Mouse (Mus musculus): ENCODE results near the gene Fbxo2.

Gene Fbxo2

DNA sequence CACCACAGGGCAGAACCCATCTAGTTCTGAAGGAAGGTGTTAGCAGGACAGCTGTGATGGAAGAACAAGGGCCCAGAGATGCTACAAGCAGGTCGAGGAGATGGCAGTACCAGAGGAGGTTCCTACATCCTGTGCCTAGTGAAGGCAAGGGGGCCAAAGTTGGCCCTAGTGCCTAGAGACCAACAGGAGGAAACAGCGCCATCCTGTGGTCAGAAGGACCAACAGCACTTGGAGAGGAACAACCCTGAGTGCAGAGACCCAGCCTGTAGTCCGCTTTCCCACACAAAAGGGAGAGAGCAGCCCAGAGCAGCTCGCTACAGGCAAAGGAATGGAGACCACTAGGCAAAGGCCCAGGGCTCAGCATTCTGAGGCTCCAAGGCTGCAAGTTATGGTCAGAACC, 25.4 kb downstream of the Fbxo2 start:
- TF ChIP-seq GATA4 (IDR thresholded peaks at IDR 0.05; ENCODE audit: insufficient replicate concordance, low read length) = no peak

DNA sequence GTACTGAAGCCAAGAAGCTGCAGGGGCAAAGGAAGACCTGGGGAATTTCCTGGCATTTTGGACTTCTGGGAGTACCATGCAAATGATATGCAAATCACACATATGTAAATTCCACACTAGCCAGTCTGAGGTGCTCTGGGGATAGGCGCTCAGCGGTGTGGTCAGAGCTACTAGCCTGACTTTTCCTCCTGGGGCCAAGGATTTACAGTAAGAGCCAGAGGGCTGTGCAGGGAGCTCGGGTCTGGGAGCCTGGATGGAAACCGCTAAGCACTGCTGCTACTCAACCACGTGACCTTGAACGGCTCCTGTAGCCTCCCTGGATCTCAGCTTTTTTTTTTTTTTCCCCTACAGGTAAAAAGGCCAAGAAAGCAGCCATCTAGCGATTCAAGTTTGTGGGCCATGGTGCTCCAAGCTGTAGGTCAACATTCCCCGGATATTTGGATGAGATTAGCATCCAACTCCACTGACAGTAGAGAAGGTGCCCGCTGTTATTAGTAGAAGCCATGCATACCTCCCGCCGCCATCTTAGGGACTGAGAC, 32.4 kb downstream of the Fbxo2 start:
- no peak for TF ChIP-seq GATA4 (IDR thresholded peaks at IDR 0.05; ENCODE audit: insufficient replicate concordance, low read length)

GRCm38 (mm10) chr4:148194400-148194799, 34.0 kb downstream of the Fbxo2 start:
- TF ChIP-seq GATA4 (IDR thresholded peaks at IDR 0.05; ENCODE audit: insufficient replicate concordance, low read length) = no peak

DNA sequence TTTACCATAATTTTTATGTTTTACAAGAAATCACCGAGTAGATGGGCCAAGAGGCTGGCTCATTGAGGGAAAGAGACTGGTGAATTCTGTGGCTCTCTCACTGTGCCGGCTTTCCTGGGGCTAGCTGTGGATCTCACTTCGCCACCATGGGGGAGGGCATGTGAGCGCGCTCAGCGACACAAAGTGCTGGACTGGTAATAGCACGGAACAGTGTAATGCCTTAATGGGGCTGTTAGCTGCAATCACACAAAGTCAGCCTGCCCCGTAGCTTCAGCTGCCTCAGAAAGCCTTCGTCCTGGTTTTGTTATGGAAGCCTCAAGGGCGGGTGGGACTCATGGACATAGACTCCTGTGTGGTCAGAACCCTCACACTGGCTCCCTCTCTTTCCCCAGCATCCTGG, 38.3 kb downstream of the Fbxo2 start:
- TF ChIP-seq GATA4 (IDR thresholded peaks at IDR 0.05; ENCODE audit: insufficient replicate concordance, low read length) = no peak

- no peak for TF ChIP-seq GATA4 (IDR thresholded peaks at IDR 0.05; ENCODE audit: insufficient replicate concordance, low read length)
These were observed 43.1 kb downstream of the Fbxo2 start for GRCm38 (mm10) chr4:148203557-148203956.

- no peak for TF ChIP-seq GATA4 (IDR thresholded peaks at IDR 0.05; ENCODE audit: insufficient replicate concordance, low read length)
These were observed 43.8 kb downstream of the Fbxo2 start for GRCm38 (mm10) chr4:148204061-148204872.

- no peak for TF ChIP-seq GATA4 (IDR thresholded peaks at IDR 0.05; ENCODE audit: insufficient replicate concordance, low read length)
These were observed 44.4 kb downstream of the Fbxo2 start for GRCm38 (mm10) chr4:148204873-148205232.

- no peak for TF ChIP-seq GATA4 (IDR thresholded peaks at IDR 0.05; ENCODE audit: insufficient replicate concordance, low read length)
These were observed 54.2 kb downstream of the Fbxo2 start for GRCm38 (mm10) chr4:148214460-148215136.

DNA sequence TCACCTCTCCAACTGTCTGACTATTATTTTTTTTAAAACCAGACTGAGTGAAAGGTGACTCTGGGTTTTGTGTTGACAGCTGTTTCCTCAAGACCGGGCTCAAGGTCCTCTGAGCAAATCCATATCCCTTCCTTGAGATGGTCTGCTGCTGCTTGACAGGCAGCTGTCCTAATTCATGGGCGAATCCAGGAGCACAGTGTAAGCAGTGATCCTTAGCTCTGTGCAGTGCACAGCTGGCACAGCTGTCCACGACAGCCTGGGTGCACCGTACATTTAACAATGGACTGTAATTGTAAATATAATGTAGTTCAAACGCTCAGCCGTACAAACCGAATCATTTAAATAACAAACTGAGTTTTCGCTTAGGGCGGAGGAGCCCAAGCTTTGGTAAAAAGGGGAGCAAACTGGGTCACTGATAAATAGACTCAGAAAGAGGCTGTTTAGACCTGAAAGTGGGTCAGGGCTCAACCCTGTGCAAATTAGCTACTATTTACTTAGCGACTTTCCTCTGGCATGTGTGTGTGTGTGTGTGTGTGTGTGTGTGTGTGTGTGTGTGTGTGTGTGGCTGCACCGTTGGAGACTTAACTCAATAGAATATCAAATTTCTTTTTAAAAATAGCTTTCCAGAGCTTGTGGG, 55.0 kb downstream of the Fbxo2 start:
- TF ChIP-seq GATA4 (IDR thresholded peaks at IDR 0.05; ENCODE audit: insufficient replicate concordance, low read length) = no peak
